Mouse (Mus musculus) intestine, postnatal 0 days (tissue): Measurements from ENCODE around the gene Zmym6. TPM values are rescaled to one million over a fixed set of nuclear protein-coding genes. Genes with fewer than 3 reads are reported as not detected.

Experiments used
- ATAC-seq: fragments of 200-750 bp; cut with Nextera tagmentation; 2 replicates; pipeline ENCODE4 v1.8.0; 2017; ENCODE audit warnings: mild to moderate bottlenecking, moderate TSS enrichment, moderate library complexity
- H3K27ac ChIP-seq: fragments of 300-500 bp; sonication (generic); 2 replicates; pipeline ENCODE4 v1.5.1; 2014; ENCODE audit warnings: mild to moderate bottlenecking, low read depth, low read length, moderate library complexity
- H3K27me3 ChIP-seq: fragments of 300-500 bp; sonication (generic); replicated peaks from 2 replicates; pipeline ENCODE4 v1.6.1; 2014; ENCODE audit warnings: low read length, mixed read lengths; ENCODE audit not compliant: control insufficient read depth, insufficient read depth
- H3K36me3 ChIP-seq: fragments of 300-500 bp; sonication (generic); 2 replicates; pipeline ENCODE4 v1.6.1; 2014; ENCODE audit warnings: mild to moderate bottlenecking, moderate library complexity; ENCODE audit not compliant: control insufficient read depth, insufficient read depth
- H3K4me1 ChIP-seq: fragments of 300-500 bp; sonication (generic); replicated peaks from 2 replicates; pipeline ENCODE4 v1.6.1; 2014; ENCODE audit warnings: antibody characterized with exemption, low read length, mixed read lengths; ENCODE audit not compliant: control insufficient read depth, insufficient read depth
- H3K4me2 ChIP-seq: fragments of 300-500 bp; sonication (generic); replicated peaks from 2 replicates; pipeline ENCODE4 v1.6.1; 2014; ENCODE audit warnings: low read depth, mild to moderate bottlenecking, moderate library complexity
- H3K4me3 ChIP-seq: fragments of 300-500 bp; sonication (generic); 2 replicates; pipeline ENCODE4 v1.5.1; 2014; ENCODE audit warnings: low read depth, low read length
- H3K9ac ChIP-seq: fragments of 300-500 bp; sonication (generic); 2 replicates; pipeline ENCODE4 v1.6.1; 2014; ENCODE audit warnings: mild to moderate bottlenecking, low read depth, low read length
- H3K9me3 ChIP-seq: fragments of 300-500 bp; sonication (generic); 2 replicates; pipeline ENCODE4 v1.6.1; 2016; ENCODE audit warnings: mixed run types; ENCODE audit not compliant: control insufficient read depth
- CTCF ChIP-seq: sonication (generic); IDR thresholded peaks from 2 replicates; pipeline ENCODE4 v1.5.1; 2016; ENCODE audit warnings: low read depth, mild to moderate bottlenecking, control low read depth, antibody characterized with exemption, moderate library complexity
- WGBS: fragments of 180-500 bp; shearing (Covaris S2); extraction: QIAGEN DNeasy Blood & Tissue Kit; methylation state at CpG from one replicate; pipeline ENCODE4 v1.1.7; 2014; 5-methylcytosine and 5-hydroxymethylcytosine counted together
- polyA plus RNA-seq: library from polyadenylated mRNA; unstranded; fragments of >200 nt; fragmentation: Nextera tagmentation; extraction: Ambion mirVana; gene quantifications from 2 replicates; pipeline ENCODE4 v1.2.1, GENCODE M21; 2015

Zmym6 gene
- polyA plus RNA-seq, 1 experiment from 2014 or later, result 5.0 TPM

- Histone ChIP-seq H3K9me3 (no peaks in the 10 kb centered on the region), H3K36me3 (no peaks in the 10 kb centered on the region), H3K4me3 (no peak overlapping the region), H3K4me2 (no peak overlapping the region), H3K27ac (no peak overlapping the region), H3K4me1 (no peaks in the 10 kb centered on the region), H3K27me3 (no peaks in the 10 kb centered on the region), H3K9ac (no peak overlapping the region)
- ATAC-seq, result no peak
- 83% methylated on average over 5 of the region's 5 CpGs for WGBS
- no peak for TF ChIP-seq CTCF
These were observed 60.4 kb downstream of the Zmym6 start for GRCm38 (mm10) chr4:127137591-127137990.

- TF ChIP-seq CTCF, result no peak
These were observed 61.3 kb downstream of the Zmym6 start for GRCm38 (mm10) chr4:127138486-127138885.

GRCm38 (mm10) chr4:127150031-127150430 is 72.8 kb downstream of the Zmym6 start:
- Histone ChIP-seq H3K9me3 (no peaks in the 10 kb centered on the region), H3K27me3 (no peaks in the 10 kb centered on the region), H3K4me3 (no peak overlapping the region), H3K9ac (no peak overlapping the region), H3K4me2 (no peak overlapping the region), H3K4me1 (no peaks in the 10 kb centered on the region), H3K36me3 (no peaks in the 10 kb centered on the region), H3K27ac (no peak overlapping the region)
- ATAC-seq, result no peak
- TF ChIP-seq CTCF, result no peak
- WGBS, result 81% methylated on average over 13 of the region's 13 CpGs

More at GRCm38 (mm10) chr4:127138486-127138885, 61.3 kb downstream of the Zmym6 start:
- Histone ChIP-seq H3K27ac (no peak overlapping the region), H3K36me3 (no peaks in the 10 kb centered on the region), H3K27me3 (no peaks in the 10 kb centered on the region), H3K4me2 (no peak overlapping the region), H3K4me1 (no peaks in the 10 kb centered on the region), H3K9me3 (no peaks in the 10 kb centered on the region), H3K9ac (no peak overlapping the region), H3K4me3 (no peak overlapping the region)
- 49% methylated on average over 6 of the region's 6 CpGs for WGBS
- ATAC-seq, result no peak

GRCm38 (mm10) chr4:127153345-127153744 is 76.2 kb downstream of the Zmym6 start:
- H3K9me3 ChIP-seq, result no peaks in the 10 kb centered on the region
- H3K27me3 ChIP-seq, result no peaks in the 10 kb centered on the region
- WGBS, result 58% methylated on average over 1 of the region's 1 CpGs
- no peak overlapping the region for H3K27ac ChIP-seq
- no peak overlapping the region for H3K9ac ChIP-seq
- no peak for ATAC-seq
- no peaks in the 10 kb centered on the region for H3K36me3 ChIP-seq
- no peaks in the 10 kb centered on the region for H3K4me1 ChIP-seq
- H3K4me3 ChIP-seq, result no peak overlapping the region
- TF ChIP-seq CTCF, result no peak
- no peak overlapping the region for H3K4me2 ChIP-seq

- Histone ChIP-seq H3K4me1 (no peaks in the 10 kb centered on the region), H3K27ac (no peak overlapping the region), H3K9ac (no peak overlapping the region), H3K9me3 (no peaks in the 10 kb centered on the region), H3K4me3 (no peak overlapping the region), H3K27me3 (no peaks in the 10 kb centered on the region), H3K36me3 (no peaks in the 10 kb centered on the region), H3K4me2 (no peak overlapping the region)
- ATAC-seq, result no peak
- WGBS, result 65% methylated on average over 5 of the region's 5 CpGs
- TF ChIP-seq CTCF, result peak; percentile 32
These were observed 78.6 kb downstream of the Zmym6 start for GRCm38 (mm10) chr4:127155757-127156156.

- H3K27me3 ChIP-seq, result no peaks in the 10 kb centered on the region
- no peak overlapping the region for H3K4me3 ChIP-seq
- no peaks in the 10 kb centered on the region for H3K4me1 ChIP-seq
- H3K9me3 ChIP-seq, result no peaks in the 10 kb centered on the region
- TF ChIP-seq CTCF, result no peak
- H3K4me2 ChIP-seq, result no peak overlapping the region
- H3K36me3 ChIP-seq, result no peaks in the 10 kb centered on the region
- 75% methylated on average over 4 of the region's 4 CpGs for WGBS
- no peak overlapping the region for H3K9ac ChIP-seq
- H3K27ac ChIP-seq, result no peak overlapping the region
- no peak for ATAC-seq
These were observed 80.6 kb downstream of the Zmym6 start for GRCm38 (mm10) chr4:127157746-127158145.

GRCm38 (mm10) chr4:127163926-127164325 is 86.7 kb downstream of the Zmym6 start:
- Histone ChIP-seq H3K9ac (no peak overlapping the region), H3K27ac (no peak overlapping the region), H3K9me3 (no peaks in the 10 kb centered on the region), H3K4me1 (peaks cover 4% of the 10 kb centered on the region; the same call in 1 of the 2 replicates), H3K27me3 (peaks cover 20% of the 10 kb centered on the region; the same call in 1 of the 2 replicates), H3K4me3 (no peak overlapping the region), H3K4me2 (no peak overlapping the region), H3K36me3 (no peaks in the 10 kb centered on the region)
- ATAC-seq, result no peak
- 55% methylated on average over 8 of the region's 8 CpGs for WGBS
- TF ChIP-seq CTCF, result no peak
